Mouse (Mus musculus) kidney, postnatal 4 days (tissue): Measurements from ENCODE around the gene Atxn7l1.

ENCODE experiments used
- DNase-seq, 2 experiments: peaks; one replicate each; pipeline ENCODE4 v3.0.0; 2021; ENCODE audit warnings: mixed read lengths in 2 of 2

Atxn7l1 gene

DNA sequence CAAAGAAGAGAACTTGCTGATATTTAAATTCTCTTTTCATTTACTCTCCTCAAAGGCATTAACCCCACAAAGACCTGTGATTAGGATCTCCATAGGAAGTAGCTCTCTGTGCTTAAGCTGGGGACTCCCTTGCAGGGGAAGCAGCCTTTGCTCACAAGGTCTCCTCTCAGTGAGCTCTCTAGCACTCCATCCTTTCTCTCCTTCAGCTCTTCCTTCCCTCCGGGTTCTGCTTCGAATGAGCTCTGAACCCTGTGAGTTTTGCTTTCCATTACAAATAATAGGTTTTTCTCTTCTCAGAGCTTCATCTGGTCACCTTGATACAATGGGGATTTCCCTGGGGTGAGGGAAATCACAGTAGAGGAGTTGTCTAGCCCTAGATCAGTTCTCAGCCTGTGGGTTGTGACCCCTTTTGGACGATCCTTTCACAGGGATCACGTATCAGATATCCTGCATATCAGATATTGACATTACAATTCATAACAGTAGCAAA lies 35.7 kb downstream of the Atxn7l1 start:
- DNase-seq, result no peak

DNA sequence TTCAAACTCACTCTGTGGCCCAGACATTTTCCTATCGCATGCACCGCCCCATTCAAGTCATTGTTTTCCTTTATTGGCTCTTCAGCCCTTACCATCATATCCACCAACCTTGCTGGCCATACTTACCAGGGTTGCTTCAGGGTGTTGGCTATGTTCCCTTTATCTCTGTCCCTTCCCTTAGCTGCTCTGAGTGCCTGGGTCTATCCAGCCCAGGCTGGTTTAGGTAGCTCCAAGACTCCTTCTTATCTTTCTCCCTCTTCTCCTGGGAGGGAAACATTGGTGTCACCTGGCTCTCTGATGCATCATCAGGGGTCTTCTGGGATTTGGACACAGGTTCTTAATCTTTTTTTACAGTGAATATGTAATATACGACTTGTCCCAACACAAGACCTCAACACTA lies 36.6 kb downstream of the Atxn7l1 start:
- no peak for DNase-seq

DNA sequence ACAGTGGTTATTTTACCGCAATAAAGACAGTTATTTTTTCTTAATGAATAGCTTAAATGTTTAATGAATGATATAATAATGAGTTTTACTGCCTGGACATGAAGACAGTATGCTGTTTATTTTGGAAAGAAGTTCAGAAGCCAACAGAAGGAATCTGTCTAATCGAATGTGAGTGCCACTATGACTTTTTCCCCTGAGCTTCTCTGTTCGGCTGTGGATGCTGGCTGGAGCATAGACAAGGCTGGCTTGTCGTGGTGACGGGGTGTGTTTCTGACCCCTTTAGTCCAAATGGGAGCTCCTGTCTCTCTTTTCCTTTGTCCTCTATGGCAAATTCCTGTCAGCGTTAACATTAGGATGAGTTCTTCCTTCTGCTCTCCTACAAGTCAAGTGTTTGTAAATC lies 37.6 kb downstream of the Atxn7l1 start:
- DNase-seq, result peak in 1 of 2 experiments; percentile 51

- DNase-seq, result no peak
Measured at GRCm38 (mm10) chr12:33186331-33186730, 38.8 kb downstream of the Atxn7l1 start.

DNA sequence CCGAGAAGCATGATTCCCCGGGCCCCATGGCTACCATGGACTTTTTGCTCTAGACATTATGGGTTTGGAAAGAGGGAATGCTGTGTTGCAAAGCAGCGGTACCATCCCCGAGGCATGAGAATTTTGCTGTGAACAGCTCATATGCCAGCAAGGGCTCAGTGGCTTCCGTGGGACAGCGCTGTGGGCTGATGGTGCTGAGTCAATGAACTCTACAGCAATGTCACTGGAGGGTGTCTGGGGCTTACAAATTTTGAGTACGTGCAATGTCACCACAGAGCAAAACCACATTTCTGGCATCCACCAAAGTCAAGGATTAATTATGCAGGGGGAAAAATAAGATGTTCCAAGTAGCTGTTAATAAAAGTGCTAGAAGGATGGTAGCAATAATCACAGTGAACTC lies 42.6 kb downstream of the Atxn7l1 start:
- no peak for DNase-seq

DNA sequence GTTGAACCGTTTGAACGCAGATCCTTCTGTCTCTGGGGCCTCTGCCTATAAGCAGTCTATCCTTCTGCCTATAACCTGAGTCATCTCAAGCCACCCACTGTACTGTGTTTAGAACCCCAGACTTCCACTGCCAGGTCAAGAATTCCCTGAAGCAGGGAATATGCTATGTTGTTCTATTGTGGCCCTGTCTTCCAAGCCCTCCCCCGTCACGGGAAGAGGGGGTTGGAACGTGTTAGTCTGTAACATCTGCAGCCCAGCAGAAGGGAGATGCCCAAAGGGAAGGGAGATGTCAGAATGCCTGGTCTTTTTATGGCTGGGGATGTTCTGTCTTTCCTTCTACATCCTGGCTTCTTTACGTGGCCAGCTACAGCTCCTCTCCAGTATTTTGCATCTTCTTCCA lies 43.1 kb downstream of the Atxn7l1 start:
- no peak for DNase-seq

DNA sequence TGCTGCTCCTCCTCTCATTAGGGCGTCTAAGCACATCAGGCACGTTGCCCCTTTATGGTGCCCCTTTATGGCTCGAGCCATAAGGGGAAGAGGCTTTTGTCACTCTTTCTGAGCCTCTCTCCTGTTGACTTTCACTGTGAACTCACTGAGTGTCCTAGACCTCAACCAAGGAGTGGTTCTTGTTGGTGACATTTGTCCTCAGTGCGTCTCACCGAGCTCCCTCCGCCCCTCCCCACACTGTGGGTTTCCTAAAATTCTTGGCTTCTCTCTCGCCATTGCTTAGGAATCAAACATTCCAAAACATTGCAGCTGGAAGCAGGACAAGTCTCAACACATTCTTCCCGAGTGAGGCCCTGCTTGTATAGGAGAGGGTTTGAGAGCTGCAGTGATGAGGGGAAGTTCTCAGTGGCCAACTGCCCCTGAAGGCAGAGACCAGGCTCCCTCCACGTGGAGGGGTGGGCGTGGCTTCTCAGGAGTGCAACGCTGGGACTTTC lies 46.0 kb downstream of the Atxn7l1 start:
- DNase-seq, result peak; percentile 52 to 64

DNA sequence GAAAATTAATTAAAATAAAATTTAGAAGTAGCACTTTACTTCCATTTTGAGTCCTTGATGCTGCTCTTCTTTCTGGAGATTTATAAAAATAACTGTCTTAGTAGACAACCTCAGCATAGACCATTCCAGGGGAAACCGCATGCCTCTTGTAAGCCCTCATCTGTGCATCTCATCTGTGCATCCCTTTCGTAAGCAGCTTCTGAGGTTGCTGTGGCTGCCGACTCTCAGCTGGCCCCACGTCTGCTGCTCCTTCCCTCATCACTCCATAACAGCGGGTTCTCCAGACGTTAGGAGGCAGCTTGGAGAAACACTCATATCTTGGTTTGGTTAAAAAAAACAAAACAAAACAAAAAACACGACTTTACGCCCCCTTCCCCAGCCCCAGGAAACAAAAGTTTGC lies 47.7 kb downstream of the Atxn7l1 start:
- no peak for DNase-seq

- no peak for DNase-seq
Measured at GRCm38 (mm10) chr12:33197287-33197686, 49.8 kb downstream of the Atxn7l1 start.

DNA sequence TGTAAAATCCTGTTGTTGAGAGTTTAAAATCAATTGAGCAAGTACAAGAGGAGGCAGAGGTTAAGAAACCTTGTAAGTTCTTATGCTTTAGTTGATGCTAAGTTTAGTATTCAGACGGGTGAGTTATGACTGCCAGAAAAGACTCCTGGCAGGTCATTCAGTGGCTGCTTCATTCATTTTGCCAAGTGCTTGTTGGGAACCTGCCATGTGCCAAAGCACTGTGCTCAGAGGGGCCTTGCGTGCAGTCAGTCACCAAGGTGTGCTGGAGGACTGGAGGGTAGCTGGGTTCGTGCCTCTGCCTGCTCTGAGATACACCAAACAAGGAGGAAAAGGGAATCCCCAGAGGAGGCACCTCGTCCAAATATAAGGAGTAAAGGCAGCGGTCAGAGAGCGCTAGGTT lies 50.3 kb downstream of the Atxn7l1 start:
- DNase-seq, result no peak

DNA sequence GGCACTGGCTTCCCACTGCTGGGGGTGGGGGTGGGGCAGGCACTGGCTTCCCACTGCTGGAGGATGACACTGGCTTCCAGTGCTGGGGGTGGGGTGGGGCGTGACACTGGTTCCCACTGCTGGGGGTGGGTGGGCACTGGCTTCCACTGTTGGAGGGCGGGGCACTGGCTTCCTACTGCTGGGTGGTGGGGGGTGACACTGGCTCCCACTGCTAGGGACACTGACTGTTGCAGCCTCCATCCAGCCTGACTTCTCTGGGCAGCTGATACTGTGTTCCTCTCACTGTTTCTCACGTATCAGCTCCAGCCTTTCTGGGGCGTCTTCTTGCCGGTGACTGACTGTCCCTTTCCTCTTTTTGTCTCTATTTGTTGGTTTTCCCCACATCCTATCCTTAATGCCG lies 53.6 kb downstream of the Atxn7l1 start:
- no peak for DNase-seq

GRCm38 (mm10) chr12:33201491-33202210 lies 54.2 kb downstream of the Atxn7l1 start:
- no peak for DNase-seq

GRCm38 (mm10) chr12:33205255-33205654 lies 57.8 kb downstream of the Atxn7l1 start:
- DNase-seq, result no peak

GRCm38 (mm10) chr12:33206300-33206699 lies 58.8 kb downstream of the Atxn7l1 start:
- DNase-seq, result no peak

DNA sequence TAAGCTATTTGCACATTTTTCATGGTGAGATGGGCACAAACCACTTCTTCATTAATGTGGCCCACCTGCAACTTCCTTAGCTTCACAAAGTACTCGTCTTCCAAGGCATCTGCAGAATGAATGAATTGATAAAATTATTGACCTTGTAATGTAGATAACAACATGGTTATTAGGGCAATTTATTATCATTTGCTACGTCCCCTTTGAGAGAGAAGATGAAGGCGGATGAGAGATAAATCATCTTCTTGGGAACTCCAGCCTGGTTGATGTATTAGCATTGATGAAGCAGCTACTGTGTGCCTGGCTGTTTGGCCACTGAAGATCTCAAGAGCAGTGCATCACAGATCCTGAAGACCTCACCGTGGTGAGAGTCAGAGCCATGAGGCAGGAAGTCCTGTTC lies 63.4 kb downstream of the Atxn7l1 start:
- no peak for DNase-seq

DNA sequence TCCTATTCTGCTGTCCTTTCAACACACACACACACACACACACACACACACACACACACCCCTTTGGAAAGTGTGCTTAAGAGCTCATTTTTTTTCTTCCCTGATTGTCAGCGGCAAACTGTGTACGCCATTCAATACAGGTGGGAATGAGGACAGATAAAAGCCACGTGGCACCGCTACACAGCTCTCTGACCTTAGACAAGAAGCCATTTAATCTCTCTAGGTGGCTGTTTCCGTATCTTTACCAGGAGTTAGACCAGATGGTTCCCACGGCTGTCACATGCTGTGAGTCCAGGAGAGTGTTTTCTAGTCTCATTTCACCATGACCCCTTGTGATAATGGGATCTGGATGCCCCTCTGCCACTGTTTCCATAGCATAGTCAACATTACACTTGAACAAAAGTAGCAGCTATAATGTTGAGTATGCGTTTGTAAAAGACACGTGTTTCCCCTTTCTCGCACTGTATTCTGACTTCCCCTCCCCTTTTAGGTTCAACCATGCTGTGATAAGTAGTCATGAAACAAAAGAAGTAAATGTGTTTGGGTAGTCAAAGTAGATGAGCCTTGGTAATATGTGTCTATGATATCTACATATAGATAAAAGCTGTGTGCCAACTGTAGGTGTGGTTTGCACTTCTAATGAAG lies 70.8 kb downstream of the Atxn7l1 start:
- DNase-seq, result no peak

- DNase-seq, result no peak
Measured at GRCm38 (mm10) chr12:33219436-33219835, 71.9 kb downstream of the Atxn7l1 start.

DNA sequence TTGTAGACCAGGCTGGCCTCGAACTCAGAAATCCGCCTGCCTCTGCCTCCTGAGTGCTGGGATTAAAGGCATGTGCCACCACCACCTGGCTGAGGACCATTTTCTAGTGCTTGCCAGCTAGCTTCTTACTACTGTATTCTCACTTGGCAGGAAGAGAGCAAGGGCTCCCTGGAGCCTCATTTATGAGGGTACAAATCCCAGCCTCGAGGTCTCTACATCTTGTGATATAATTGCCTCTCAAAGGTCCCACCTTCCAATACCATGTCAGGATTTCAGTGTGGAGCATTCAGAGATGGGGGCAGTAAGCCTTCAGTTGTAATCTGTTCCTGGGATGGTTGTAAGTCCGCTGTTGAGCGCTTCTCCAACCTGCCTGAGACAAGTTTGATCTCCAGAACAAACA lies 72.6 kb downstream of the Atxn7l1 start:
- no peak for DNase-seq

- peak; percentile 24 to 27 for DNase-seq
Measured at GRCm38 (mm10) chr12:33220509-33221051, 73.1 kb downstream of the Atxn7l1 start.

- no peak for DNase-seq
Measured at GRCm38 (mm10) chr12:33222187-33222586, 74.7 kb downstream of the Atxn7l1 start.

DNA sequence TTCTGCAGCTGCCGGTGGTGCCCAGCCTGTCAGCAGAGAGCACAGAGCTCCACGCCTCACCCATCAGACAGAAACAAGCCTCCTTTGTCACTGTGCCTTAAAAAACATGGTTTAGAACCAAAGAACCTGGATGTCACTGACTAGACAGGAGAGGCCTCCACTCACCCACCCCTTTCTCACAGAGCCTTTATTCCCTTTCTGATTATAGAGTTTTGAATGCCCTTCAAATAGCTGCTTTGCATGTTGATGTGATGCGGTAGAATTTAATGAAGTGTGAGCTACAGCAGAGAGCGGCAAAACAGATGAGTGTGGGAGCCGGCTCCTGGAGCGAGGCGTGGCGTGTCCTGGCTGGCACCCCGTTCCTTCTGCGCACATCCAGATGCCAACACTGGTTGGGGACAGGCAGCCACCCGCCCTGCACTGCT lies 77.6 kb downstream of the Atxn7l1 start:
- peak in 1 of 2 experiments; percentile 17 for DNase-seq

- DNase-seq, result no peak
Measured at GRCm38 (mm10) chr12:33225978-33226377, 78.5 kb downstream of the Atxn7l1 start.

- no peak for DNase-seq
Measured at GRCm38 (mm10) chr12:33226596-33226995, 79.1 kb downstream of the Atxn7l1 start.

DNA sequence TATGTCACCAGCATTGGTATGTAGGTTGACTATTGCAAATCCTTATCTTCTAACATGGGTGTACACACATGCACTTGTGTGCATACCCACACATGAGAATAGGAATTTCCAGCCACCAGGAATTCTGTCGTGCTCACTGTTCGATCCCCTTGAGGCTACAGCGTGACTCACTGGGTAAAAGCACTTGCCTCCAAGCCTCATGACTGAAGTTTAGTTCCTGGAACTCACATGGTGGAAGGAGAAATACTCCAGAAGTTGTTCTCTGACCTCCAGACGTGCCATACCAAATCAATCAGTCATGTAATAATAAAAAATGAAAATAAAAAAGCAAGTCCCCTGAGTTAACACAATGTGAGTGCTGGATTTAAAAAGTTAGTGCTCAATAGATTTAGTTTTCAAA lies 87.8 kb downstream of the Atxn7l1 start:
- DNase-seq, result no peak
